19 mouse cellular contexts compared by ENCODE assay signal in the genomic region with DNA sequence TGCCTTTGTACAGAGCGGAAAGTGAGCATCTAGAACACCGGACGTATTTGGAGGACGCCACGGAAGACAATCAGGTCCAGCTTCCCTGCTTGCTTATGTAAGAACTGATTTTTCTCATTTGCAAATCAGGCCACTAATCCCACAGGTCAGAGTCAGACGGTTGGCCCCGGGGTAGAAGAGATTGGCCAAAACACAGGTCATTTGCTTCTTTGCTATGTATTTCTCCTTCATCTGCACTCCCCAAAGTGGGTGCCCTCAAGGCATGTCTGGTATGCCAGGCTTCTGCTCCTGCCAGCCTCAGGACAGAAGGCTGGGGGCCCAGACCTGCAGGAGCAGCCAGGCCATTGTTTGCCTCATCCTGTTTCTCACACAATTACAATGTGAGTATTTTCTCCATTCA.
DNase-seq lines count a peak whose midpoint lies in the region; ATAC-seq lines count a peak whose summit lies in the region.
"Had no signal": no experiment of that assay in that cellular context is flagged by ENCODE, and none has a peak within 500 bp of the region (broad histone marks: within the 10 kb centered on the region; RNA-seq: fewer than 3 reads in every experiment).

No protein-coding gene starts in this region.

- no peak overlapping the region for H3K4me3 ChIP-seq in heart, embryonic 13.5 days
- H3K4me3 ChIP-seq in heart, embryonic 12.5 days = no peak overlapping the region
- H3K4me3 ChIP-seq: embryonic facial prominence, embryonic 12.5 days; hindbrain, embryonic 13.5 days; intestine, embryonic 15.5 days; limb, embryonic 12.5 days; liver, embryonic 15.5 days; megakaryocyte, embryonic 14.5 days; stomach, embryonic 15.5 days had no signal

- peak overlapping the region; percentile 31 for H3K27ac ChIP-seq in heart, embryonic 13.5 days (replicated peaks)
- no peak overlapping the region for H3K27ac ChIP-seq in heart, embryonic 12.5 days (ENCODE audit: poor library complexity, severe bottlenecking)
- H3K27ac ChIP-seq: embryonic facial prominence, embryonic 12.5 days; hindbrain, embryonic 13.5 days; intestine, embryonic 15.5 days; limb, embryonic 12.5 days; liver, embryonic 15.5 days; stomach, embryonic 15.5 days had no signal

- peak; percentile 89 for DNase-seq in Muller cell, postnatal 12 days (ENCODE audit: inconsistent ontology term)
- peak; percentile 6 for DNase-seq in ZHBTc4 (ENCODE audit: low read depth, low spot score)
- DNase-seq in cerebellum, postnatal 10 days = peak; percentile 54 to 67
- no peak for DNase-seq in adrenal gland, postnatal 25 days
- DNase-seq in thymus, postnatal 0 days (ENCODE audit: low spot score) = no peak
- DNase-seq: forebrain, postnatal 0 days; lung, postnatal 10 days; right cerebral cortex, postnatal 14 days; thymus, adult 2 months had no signal

- no peak overlapping the region for H3K9ac ChIP-seq in heart, embryonic 13.5 days
- no peak overlapping the region for H3K9ac ChIP-seq in heart, embryonic 12.5 days
- H3K9ac ChIP-seq: embryonic facial prominence, embryonic 12.5 days; forebrain, postnatal 0 days; hindbrain, embryonic 13.5 days; intestine, embryonic 15.5 days; limb, embryonic 12.5 days; liver, embryonic 15.5 days; stomach, embryonic 15.5 days had no signal

- peaks cover 9% of the 10 kb centered on the region for H3K36me3 ChIP-seq in heart, embryonic 13.5 days
- H3K36me3 ChIP-seq in heart, embryonic 12.5 days = no peaks in the 10 kb centered on the region
- H3K36me3 ChIP-seq: embryonic facial prominence, embryonic 12.5 days; hindbrain, embryonic 13.5 days; intestine, embryonic 15.5 days; liver, embryonic 15.5 days; stomach, embryonic 15.5 days had no signal

- H3K4me2 ChIP-seq in heart, embryonic 13.5 days = no peak overlapping the region
- no peak overlapping the region for H3K4me2 ChIP-seq in heart, embryonic 12.5 days
- H3K4me2 ChIP-seq: embryonic facial prominence, embryonic 12.5 days; hindbrain, embryonic 13.5 days; intestine, embryonic 15.5 days; limb, embryonic 12.5 days; liver, embryonic 15.5 days; stomach, embryonic 15.5 days had no signal

- H3K9me3 ChIP-seq in heart, embryonic 13.5 days = no peaks in the 10 kb centered on the region
- no peaks in the 10 kb centered on the region for H3K9me3 ChIP-seq in heart, embryonic 12.5 days (replicated peaks)
- H3K9me3 ChIP-seq: embryonic facial prominence, embryonic 12.5 days; hindbrain, embryonic 13.5 days; intestine, embryonic 15.5 days; limb, embryonic 12.5 days; liver, embryonic 15.5 days; megakaryocyte, embryonic 14.5 days; stomach, embryonic 15.5 days had no signal

- no peak for ATAC-seq in heart, embryonic 13.5 days (ENCODE audit: extremely low read depth, insufficient number of reproducible peaks, low FRiP score, low TSS enrichment)
- ATAC-seq in heart, embryonic 12.5 days (ENCODE audit: insufficient number of reproducible peaks, low FRiP score) = no peak
- ATAC-seq: forebrain, postnatal 0 days; intestine, embryonic 15.5 days; midbrain, embryonic 16.5 days had no signal

- peaks cover 68% of the 10 kb centered on the region for H3K4me1 ChIP-seq in heart, embryonic 13.5 days
- peaks cover 79% of the 10 kb centered on the region for H3K4me1 ChIP-seq in heart, embryonic 12.5 days (replicated peaks)
- H3K4me1 ChIP-seq: intestine, embryonic 15.5 days; liver, embryonic 15.5 days; stomach, embryonic 15.5 days had no signal

- no peaks in the 10 kb centered on the region for H3K27me3 ChIP-seq in heart, embryonic 13.5 days (replicated peaks)
- no peaks in the 10 kb centered on the region for H3K27me3 ChIP-seq in heart, embryonic 12.5 days (replicated peaks)
- H3K27me3 ChIP-seq: embryonic facial prominence, embryonic 12.5 days; hindbrain, embryonic 13.5 days; intestine, embryonic 15.5 days; limb, embryonic 12.5 days; stomach, embryonic 15.5 days had no signal

- WGBS in heart, embryonic 13.5 days = 73% methylated on average over 7 of the region's 7 CpGs
- WGBS in heart, embryonic 12.5 days = 73% methylated on average over 7 of the region's 7 CpGs

Comparison
In these comparisons a context has a peak if more than half of its experiments do, and no peak if none do; other contexts are left out.
1. DNase-seq: peak in Muller cell, postnatal 12 days (single experiment), ZHBTc4 (single experiment) and cerebellum, postnatal 10 days (2 of 2); none in adrenal gland, postnatal 25 days (single experiment) and thymus, postnatal 0 days (single experiment).